23 mouse cellular contexts compared by ENCODE assay signal in the genomic region with DNA sequence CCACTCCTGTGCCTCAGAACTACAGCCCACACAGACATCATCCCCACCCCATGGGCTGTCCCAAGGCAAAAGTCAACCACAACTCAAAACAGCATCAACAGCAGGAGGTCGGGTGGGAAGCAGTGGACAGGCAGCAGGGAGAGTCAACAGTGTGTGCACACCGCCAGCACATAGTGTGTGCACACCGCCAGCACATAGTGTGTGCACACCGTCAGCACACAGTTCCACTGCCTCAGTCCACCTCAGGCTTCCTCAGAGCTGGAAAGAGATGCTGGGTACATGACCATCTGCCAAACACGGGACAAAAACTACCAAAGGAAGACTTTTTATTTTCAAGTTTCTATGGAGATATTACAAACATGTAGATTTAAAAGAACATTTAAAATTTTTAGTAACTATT.
"Had no signal": no experiment of that assay in that cellular context is flagged by ENCODE, and none has a peak within 500 bp of the region (broad histone marks: within the 10 kb centered on the region; RNA-seq: fewer than 3 reads in every experiment).

No protein-coding gene starts in this region.

- H3K4me1 ChIP-seq: heart, embryonic 13.5 days; heart, embryonic 15.5 days; hindbrain, embryonic 12.5 days; kidney, embryonic 15.5 days; limb, embryonic 13.5 days; limb, embryonic 15.5 days; liver, embryonic 12.5 days had no signal

- H3K27me3 ChIP-seq: heart, embryonic 13.5 days; heart, embryonic 15.5 days; hindbrain, embryonic 12.5 days; kidney, embryonic 15.5 days; limb, embryonic 13.5 days; limb, embryonic 15.5 days; liver, embryonic 12.5 days had no signal

- DNase-seq: gastrocnemius, postnatal 25 days; heart, adult 18-20 months; heart, postnatal 14 days; heart, postnatal 36 days; kidney, adult 11 months; kidney, adult 2 months; kidney, adult 9 months; kidney, postnatal 14 days; kidney, postnatal 36 days; layer of hippocampus, adult 9-11 months; layer of hippocampus, postnatal 36 days; left cerebral cortex, postnatal 4 days had no signal

- H3K9me3 ChIP-seq: heart, embryonic 13.5 days; heart, embryonic 15.5 days; hindbrain, embryonic 12.5 days; kidney, embryonic 15.5 days; limb, embryonic 13.5 days; limb, embryonic 15.5 days; liver, embryonic 12.5 days had no signal

- H3K4me3 ChIP-seq: heart, embryonic 13.5 days; heart, embryonic 15.5 days; hindbrain, embryonic 12.5 days; kidney, embryonic 15.5 days; limb, embryonic 13.5 days; limb, embryonic 15.5 days; liver, embryonic 12.5 days had no signal

- ATAC-seq: intestine, embryonic 16.5 days had no signal

- H3K4me2 ChIP-seq: heart, embryonic 11.5 days; heart, embryonic 13.5 days; heart, embryonic 15.5 days; hindbrain, embryonic 12.5 days; hindbrain, embryonic 14.5 days; kidney, embryonic 15.5 days; limb, embryonic 13.5 days; limb, embryonic 15.5 days; liver, embryonic 12.5 days had no signal

- H3K9ac ChIP-seq: heart, embryonic 13.5 days; heart, embryonic 15.5 days; hindbrain, embryonic 12.5 days; hindbrain, embryonic 14.5 days; kidney, embryonic 15.5 days; limb, embryonic 13.5 days; limb, embryonic 15.5 days; liver, embryonic 12.5 days had no signal

- H3K27ac ChIP-seq: heart, embryonic 13.5 days; heart, embryonic 15.5 days; hindbrain, embryonic 12.5 days; hindbrain, embryonic 14.5 days; kidney, embryonic 15.5 days; kidney, postnatal 0 days; limb, embryonic 13.5 days; limb, embryonic 15.5 days; liver, embryonic 12.5 days had no signal
